Mouse (Mus musculus) adrenal gland, adult (tissue): ENCODE measurements at regions not wholly inside any gene's neighbourhood (a gene's known extent, or its start where the extent isn't known, plus 50 kb on each side); places are given as distances from the start of the nearest gene placed in this dataset.
"Not testable (repeated sequence)": the region's sequence is repeated elsewhere in the genome, so short reads cannot be mapped to it uniquely, and the experiment has no call there.

Source experiments
- DNase-seq, 2 experiments: peaks; one replicate each; pipeline ENCODE4 v3.0.0; 2022 to 2023; ENCODE audit warnings: low spot score in 1 of 2; ENCODE audit not compliant: inconsistent age in 2 of 2

GRCm38 (mm10) chr16:12516834-12517685 is 533.1 kb downstream of the Shisa9 start:
- DNase-seq: no peak

- no peak for DNase-seq
Observed at GRCm38 (mm10) chr16:12518264-12518663, 534.4 kb downstream of the Shisa9 start.

GRCm38 (mm10) chr16:12521711-12522476 is 538.0 kb downstream of the Shisa9 start:
- DNase-seq: no peak

- no peak for DNase-seq
Observed at GRCm38 (mm10) chr16:12548462-12548861, 561.0 kb upstream of the Ercc4 start.

GRCm38 (mm10) chr16:12588889-12589288 is 520.6 kb upstream of the Ercc4 start:
- DNase-seq: peak in 1 of 2 experiments; percentile 57

- DNase-seq: peak in 1 of 2 experiments; percentile 68
Observed at GRCm38 (mm10) chr16:12608259-12608658, 501.2 kb upstream of the Ercc4 start.

GRCm38 (mm10) chr16:12611106-12611505 is 498.4 kb upstream of the Ercc4 start:
- peak; percentile 13 to 74 for DNase-seq

- DNase-seq: no peak
Observed at GRCm38 (mm10) chr16:12617781-12618180, 491.7 kb upstream of the Ercc4 start.

GRCm38 (mm10) chr16:12632533-12632932 is 477.0 kb upstream of the Ercc4 start:
- no peak for DNase-seq

- no peak for DNase-seq
Observed at GRCm38 (mm10) chr16:12638971-12639640, 470.4 kb upstream of the Ercc4 start.

- DNase-seq: no peak
Observed at GRCm38 (mm10) chr16:12643053-12643452, 466.4 kb upstream of the Ercc4 start.

- no peak for DNase-seq
Observed at GRCm38 (mm10) chr16:12644621-12645020, 464.9 kb upstream of the Ercc4 start.

GRCm38 (mm10) chr16:12652180-12652579 is 457.3 kb upstream of the Ercc4 start:
- DNase-seq: no peak

GRCm38 (mm10) chr16:12673656-12674055 is 435.8 kb upstream of the Ercc4 start:
- not testable (repeated sequence) for DNase-seq

GRCm38 (mm10) chr16:12681474-12681873 is 428.0 kb upstream of the Ercc4 start:
- no peak for DNase-seq

- DNase-seq: no peak
Observed at GRCm38 (mm10) chr16:12685816-12686215, 423.7 kb upstream of the Ercc4 start.

- DNase-seq: no peak
Observed at GRCm38 (mm10) chr16:12691776-12692175, 417.7 kb upstream of the Ercc4 start.

- peak; percentile 39 to 68 for DNase-seq
Observed at GRCm38 (mm10) chr16:12692739-12693292, 416.7 kb upstream of the Ercc4 start.

- DNase-seq: peak; percentile 5 to 53
Observed at GRCm38 (mm10) chr16:12693346-12693745, 416.1 kb upstream of the Ercc4 start.

- no peak for DNase-seq
Observed at GRCm38 (mm10) chr16:12694646-12695045, 414.8 kb upstream of the Ercc4 start.

- DNase-seq: peak; percentile 26 to 88
Observed at GRCm38 (mm10) chr16:12696939-12697621, 412.4 kb upstream of the Ercc4 start.
